Mouse (Mus musculus): Measurements from ENCODE around the gene Grcc10. TPM values are rescaled to one million over a fixed set of nuclear protein-coding genes. Genes with fewer than 3 reads are reported as not detected.

Grcc10 gene
- polyA plus RNA-seq, 2 experiments = 290 to 438 TPM

GRCm38 (mm10) chr6:124756652-124757350 lies 15.6 kb upstream of the Grcc10 start:
- peaks cover 36% of the 10 kb centered on the region for H3K4me1 ChIP-seq (ENCODE audit: control insufficient read depth, insufficient read depth, low read length)

DNA sequence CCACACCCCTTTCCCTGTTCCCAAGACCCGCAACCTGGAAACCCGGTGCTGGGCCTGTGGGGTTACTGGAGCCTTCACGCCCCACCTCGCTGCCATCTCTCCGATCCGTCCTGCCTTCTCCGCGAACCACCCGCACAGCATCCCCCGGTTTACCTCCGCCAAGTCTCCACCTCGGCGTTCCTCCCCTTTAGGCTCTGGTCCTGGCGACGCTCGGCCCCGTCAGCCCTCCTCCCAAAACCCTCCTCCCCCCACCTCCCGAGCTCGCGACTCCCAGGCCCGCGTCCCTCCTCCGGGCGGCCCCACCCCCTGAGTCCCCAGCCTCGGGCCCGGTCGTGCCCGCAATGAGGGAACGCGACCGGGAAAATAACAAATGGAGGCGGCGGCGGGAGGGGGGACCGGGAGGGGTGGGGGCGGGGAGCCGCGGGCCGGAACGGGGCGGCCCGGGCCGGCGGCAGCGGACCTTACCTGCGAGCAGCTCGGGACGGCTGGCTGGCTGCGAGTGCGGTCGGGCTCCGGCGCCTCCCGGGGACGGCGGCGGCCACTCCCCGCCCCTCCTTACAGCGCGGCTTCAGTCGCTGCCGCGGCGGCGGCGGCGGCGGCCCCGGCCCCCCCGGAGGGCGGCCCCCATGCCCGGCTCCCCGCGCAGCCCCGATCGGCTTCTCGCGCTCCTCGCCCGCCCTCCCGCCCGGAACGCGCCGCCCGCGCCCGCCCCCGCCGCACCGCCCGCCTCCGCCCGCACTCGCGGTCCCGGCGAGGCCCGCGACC lies 14.8 kb upstream of the Grcc10 start, which contains the start of the genes Gm45234 and Atn1:
TSS of gene Gm45234 (minus strand) at position 191 of the 765 bp plus-strand sequence.
TSS of gene Atn1 (minus strand) at position 694 of the 765 bp plus-strand sequence.
- WGBS = under 1% methylated on average over 29 of the region's 100 CpGs
- TF ChIP-seq POLR2A (IDR thresholded peaks at IDR 0.05; ENCODE audit: borderline replicate concordance, extremely low read depth, insufficient read depth, insufficient read length) = no peak
- DNase-seq (ENCODE audit: low spot score) = peak; percentile 61
- Histone ChIP-seq H3K4me3 (replicated peaks; ENCODE audit: low read length) (peak within 1 kb of the TSS; percentile 77), H3K4me1 (ENCODE audit: control insufficient read depth, insufficient read depth, low read length) (peaks cover 36% of the 10 kb centered on the region), H3K9ac (ENCODE audit: low read depth, low read length, severe bottlenecking) (peak within 1 kb of the TSS; percentile 93), H3K27me3 (ENCODE audit: control insufficient read depth, insufficient read depth, low read length) (no peaks in the 10 kb centered on the region), H3K27ac (replicated peaks; ENCODE audit: low read depth, low read length) (peak within 1 kb of the TSS; percentile 98), H3K4me2 (replicated peaks; ENCODE audit: low read depth, low read length, severe bottlenecking) (peak within 1 kb of the TSS; percentile 72), H3K36me3 (ENCODE audit: control insufficient read depth, insufficient read depth, low read length) (peaks cover 11% of the 10 kb centered on the region; the same call in 1 of the 2 replicates), H3K9me3 (ENCODE audit: control insufficient read depth, low read length) (no peaks in the 10 kb centered on the region)
- peak; percentile 66 for ATAC-seq (ENCODE audit: low FRiP score, low read depth)

More at GRCm38 (mm10) chr6:124756652-124757350, 15.6 kb upstream of the Grcc10 start:
- H3K4me3 ChIP-seq (replicated peaks; ENCODE audit: low read length) = peak overlapping the region; percentile 77
- 0 out of 2 replicates have a peak, but pooled peaks have one; percentile 14 for TF ChIP-seq POLR2A (IDR thresholded peaks at IDR 0.05; ENCODE audit: borderline replicate concordance, extremely low read depth, insufficient read depth, insufficient read length)
- H3K9me3 ChIP-seq (ENCODE audit: control insufficient read depth, low read length) = no peaks in the 10 kb centered on the region
- peak overlapping the region; percentile 72 for H3K4me2 ChIP-seq (replicated peaks; ENCODE audit: low read depth, low read length, severe bottlenecking)
- peak overlapping the region; percentile 93 for H3K9ac ChIP-seq (ENCODE audit: low read depth, low read length, severe bottlenecking)
- under 1% methylated on average over 43 of the region's 54 CpGs for WGBS
- H3K36me3 ChIP-seq (ENCODE audit: control insufficient read depth, insufficient read depth, low read length) = peaks cover 11% of the 10 kb centered on the region; the same call in 1 of the 2 replicates
- peak overlapping the region; percentile 98 for H3K27ac ChIP-seq (replicated peaks; ENCODE audit: low read depth, low read length)
- DNase-seq (ENCODE audit: low spot score) (peak; percentile 85), ATAC-seq (ENCODE audit: low FRiP score, low read depth) (peak; percentile 83)
- no peaks in the 10 kb centered on the region for H3K27me3 ChIP-seq (ENCODE audit: control insufficient read depth, insufficient read depth, low read length)

- DNase-seq (ENCODE audit: low spot score) (no peak), ATAC-seq (ENCODE audit: low FRiP score, low read depth) (no peak)
- Histone ChIP-seq H3K9ac (ENCODE audit: low read depth, low read length, severe bottlenecking) (peak overlapping the region; percentile 93), H3K4me1 (ENCODE audit: control insufficient read depth, insufficient read depth, low read length) (peaks cover 36% of the 10 kb centered on the region), H3K27me3 (ENCODE audit: control insufficient read depth, insufficient read depth, low read length) (no peaks in the 10 kb centered on the region), H3K27ac (replicated peaks; ENCODE audit: low read depth, low read length) (peak overlapping the region; percentile 98), H3K9me3 (ENCODE audit: control insufficient read depth, low read length) (no peaks in the 10 kb centered on the region), H3K36me3 (ENCODE audit: control insufficient read depth, insufficient read depth, low read length) (peaks cover 12% of the 10 kb centered on the region), H3K4me2 (replicated peaks; ENCODE audit: low read depth, low read length, severe bottlenecking) (peak overlapping the region; percentile 72), H3K4me3 (replicated peaks; ENCODE audit: low read length) (peak overlapping the region; percentile 77)
- WGBS = 3% methylated on average over 3 of the region's 3 CpGs
- TF ChIP-seq POLR2A (IDR thresholded peaks at IDR 0.05; ENCODE audit: borderline replicate concordance, extremely low read depth, insufficient read depth, insufficient read length) = no peak
These were observed 14.1 kb upstream of the Grcc10 start for GRCm38 (mm10) chr6:124755306-124755705.

- no peak overlapping the region; the same call in 1 of the 2 replicates for H3K4me2 ChIP-seq (replicated peaks; ENCODE audit: low read depth, low read length, severe bottlenecking)
- no peak overlapping the region for H3K27ac ChIP-seq (replicated peaks; ENCODE audit: low read depth, low read length)
- 86% methylated on average over 2 of the region's 2 CpGs for WGBS
- no peaks in the 10 kb centered on the region for H3K9me3 ChIP-seq (ENCODE audit: control insufficient read depth, low read length)
- H3K9ac ChIP-seq (ENCODE audit: low read depth, low read length, severe bottlenecking) = no peak overlapping the region
- ATAC-seq (ENCODE audit: low FRiP score, low read depth) (no peak), DNase-seq (ENCODE audit: low spot score) (no peak)
- H3K4me1 ChIP-seq (ENCODE audit: control insufficient read depth, insufficient read depth, low read length) = peaks cover 32% of the 10 kb centered on the region
- TF ChIP-seq POLR2A (IDR thresholded peaks at IDR 0.05; ENCODE audit: borderline replicate concordance, extremely low read depth, insufficient read depth, insufficient read length) = no peak
- H3K4me3 ChIP-seq (replicated peaks; ENCODE audit: low read length) = 0 out of 2 replicates have a peak overlapping the region, but pooled peaks have one; percentile 3
- peaks cover 27% of the 10 kb centered on the region for H3K36me3 ChIP-seq (ENCODE audit: control insufficient read depth, insufficient read depth, low read length)
- H3K27me3 ChIP-seq (ENCODE audit: control insufficient read depth, insufficient read depth, low read length) = no peaks in the 10 kb centered on the region
These were observed 12.7 kb upstream of the Grcc10 start for GRCm38 (mm10) chr6:124753861-124754260.

- no peak for ATAC-seq (ENCODE audit: low FRiP score, low read depth)
- DNase-seq (ENCODE audit: low spot score) = no peak
- Histone ChIP-seq H3K4me3 (replicated peaks; ENCODE audit: low read length) (no peak overlapping the region), H3K36me3 (ENCODE audit: control insufficient read depth, insufficient read depth, low read length) (peaks cover 51% of the 10 kb centered on the region), H3K4me2 (replicated peaks; ENCODE audit: low read depth, low read length, severe bottlenecking) (no peak overlapping the region), H3K27ac (replicated peaks; ENCODE audit: low read depth, low read length) (no peak overlapping the region), H3K9me3 (ENCODE audit: control insufficient read depth, low read length) (no peaks in the 10 kb centered on the region), H3K4me1 (ENCODE audit: control insufficient read depth, insufficient read depth, low read length) (peaks cover 25% of the 10 kb centered on the region), H3K9ac (ENCODE audit: low read depth, low read length, severe bottlenecking) (no peak overlapping the region), H3K27me3 (ENCODE audit: control insufficient read depth, insufficient read depth, low read length) (no peaks in the 10 kb centered on the region)
- TF ChIP-seq POLR2A (IDR thresholded peaks at IDR 0.05; ENCODE audit: borderline replicate concordance, extremely low read depth, insufficient read depth, insufficient read length) = no peak
- WGBS = 87% methylated on average over 8 of the region's 8 CpGs
These were observed 9.2 kb upstream of the Grcc10 start for GRCm38 (mm10) chr6:124750405-124750804.

Measured in limb, embryonic 14.5 days (tissue).